Comparison of ENCODE assay signal across 8 mouse cellular contexts in the genomic region with DNA sequence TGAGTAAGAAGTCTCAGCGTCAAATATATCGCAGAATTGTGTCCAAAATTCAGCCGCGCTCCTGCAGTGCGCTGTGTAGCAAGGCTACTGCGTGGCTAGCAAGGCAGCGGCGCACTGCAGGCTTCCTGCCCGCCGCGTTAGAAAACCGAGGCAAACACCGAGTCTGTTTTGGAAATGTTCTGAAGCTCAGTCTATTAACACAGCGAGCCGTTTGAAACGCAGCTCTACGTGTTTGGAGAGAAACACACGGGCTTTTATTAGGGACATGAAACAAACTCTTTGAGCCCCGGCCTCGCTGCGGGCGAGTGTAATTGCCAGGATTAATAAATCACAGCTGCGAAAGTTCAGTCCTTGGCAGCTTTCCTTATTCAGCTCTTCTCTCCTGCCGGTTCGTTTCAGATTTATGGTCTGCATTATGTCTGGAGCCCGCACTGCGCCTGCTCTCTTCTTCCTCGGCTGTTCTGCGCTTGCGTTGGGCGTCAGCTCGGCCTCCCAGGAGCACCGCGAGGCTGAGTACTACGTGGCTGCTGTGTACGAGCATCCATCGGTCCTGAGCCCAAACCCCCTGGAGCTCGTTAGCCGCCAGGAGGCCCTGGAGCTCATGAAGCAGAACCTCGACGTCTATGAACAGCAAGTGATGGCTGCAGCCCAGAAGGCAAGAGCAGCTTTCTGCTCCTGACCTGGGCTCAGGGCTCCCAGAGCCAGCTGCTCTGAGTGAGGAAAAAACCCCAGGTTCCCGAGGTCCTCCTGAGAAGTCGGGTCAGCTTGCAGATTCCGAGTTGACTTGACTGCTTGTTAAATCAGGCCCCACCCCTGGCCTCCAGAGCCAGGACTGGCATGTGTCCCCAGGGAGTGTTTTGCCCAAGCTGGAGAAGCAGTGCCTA. TPM values are rescaled to one million over a fixed set of nuclear protein-coding genes. Genes with fewer than 3 reads are reported as not detected.
A peak's percentile ranks its signal among the peaks of the same experiment; 100 is the strongest.
DNase-seq lines count a peak whose midpoint lies in the region; ATAC-seq and TF ChIP-seq lines count a peak whose summit lies in the region.

No protein-coding gene starts in this region.

- DNase-seq in CD4-positive, CD25-positive, alpha-beta regulatory T cell, adult 2 months (ENCODE audit: low read depth, low spot score) = peak; percentile 88
- peak; percentile 82 for DNase-seq in heart, postnatal 0 days (ENCODE audit: low spot score)
- peak; percentile 87 to 94 for DNase-seq in kidney, postnatal 25 days
- DNase-seq in naive thymus-derived CD4-positive, alpha-beta T cell, adult 2 months (ENCODE audit: low read depth) = peak; percentile 86

- H3K27me3 ChIP-seq in forebrain, embryonic 13.5 days = no peaks in the 10 kb centered on the region
- no peaks in the 10 kb centered on the region for H3K27me3 ChIP-seq in heart, postnatal 0 days (ENCODE audit: control insufficient read depth, insufficient read depth, low read length)
- 0 out of 2 replicates have a peak, but pooled peaks cover 5% of the 10 kb centered on the region for H3K27me3 ChIP-seq in liver, embryonic 12.5 days (replicated peaks)
- no peaks in the 10 kb centered on the region for H3K27me3 ChIP-seq in stomach, embryonic 15.5 days (replicated peaks)

- peak overlapping the region; percentile 59 for H3K4me2 ChIP-seq in forebrain, embryonic 13.5 days
- H3K4me2 ChIP-seq in heart, postnatal 0 days (ENCODE audit: low read depth, low read length) = peak overlapping the region; percentile 57
- peak overlapping the region; percentile 71 for H3K4me2 ChIP-seq in liver, embryonic 12.5 days
- H3K4me2 ChIP-seq in stomach, embryonic 15.5 days = peak overlapping the region; percentile 54

- no peak for TF ChIP-seq EP300 in heart, postnatal 0 days (IDR thresholded peaks at IDR 0.05; ENCODE audit: low read depth)

- H3K9me3 ChIP-seq in forebrain, embryonic 13.5 days (replicated peaks) = no peaks in the 10 kb centered on the region
- H3K9me3 ChIP-seq in heart, postnatal 0 days (replicated peaks; ENCODE audit: control insufficient read depth, low read length) = no peaks in the 10 kb centered on the region
- no peaks in the 10 kb centered on the region for H3K9me3 ChIP-seq in liver, embryonic 12.5 days (replicated peaks)
- no peaks in the 10 kb centered on the region for H3K9me3 ChIP-seq in stomach, embryonic 15.5 days

- peak overlapping the region; percentile 99 for H3K27ac ChIP-seq in forebrain, embryonic 13.5 days
- peak overlapping the region; percentile 92 for H3K27ac ChIP-seq in heart, postnatal 0 days (ENCODE audit: low read depth)
- H3K27ac ChIP-seq in liver, embryonic 12.5 days = peak overlapping the region; percentile 67
- H3K27ac ChIP-seq in stomach, embryonic 15.5 days = peak overlapping the region; percentile 97

- H3K4me1 ChIP-seq in forebrain, embryonic 13.5 days = peaks cover 65% of the 10 kb centered on the region
- peaks cover 61% of the 10 kb centered on the region for H3K4me1 ChIP-seq in heart, postnatal 0 days (ENCODE audit: control insufficient read depth, insufficient read depth)
- peaks cover 55% of the 10 kb centered on the region for H3K4me1 ChIP-seq in liver, embryonic 12.5 days
- peaks cover 41% of the 10 kb centered on the region for H3K4me1 ChIP-seq in stomach, embryonic 15.5 days

- ATAC-seq in cerebellum, adult (ENCODE audit: insufficient number of reproducible peaks, low FRiP score, low TSS enrichment) = peak; percentile 88
- ATAC-seq in forebrain, embryonic 13.5 days = peak; percentile 91
- peak; percentile 64 for ATAC-seq in heart, postnatal 0 days (ENCODE audit: insufficient read depth, low read depth)
- ATAC-seq in liver, embryonic 12.5 days = peak; percentile 69
- ATAC-seq in stomach, embryonic 15.5 days (ENCODE audit: insufficient read depth, low FRiP score, low read depth) = peak; percentile 89

- H3K4me3 ChIP-seq in forebrain, embryonic 13.5 days = peak overlapping the region; percentile 35
- H3K4me3 ChIP-seq in heart, postnatal 0 days (ENCODE audit: low read depth, low read length) = peak overlapping the region; percentile 37
- peak overlapping the region; percentile 51 for H3K4me3 ChIP-seq in liver, embryonic 12.5 days
- H3K4me3 ChIP-seq in stomach, embryonic 15.5 days (replicated peaks) = peak overlapping the region; percentile 33

- H3K36me3 ChIP-seq in forebrain, embryonic 13.5 days (ENCODE audit: poor library complexity, severe bottlenecking) = no peaks in the 10 kb centered on the region; the same call in 1 of the 2 replicates
- H3K36me3 ChIP-seq in heart, postnatal 0 days (replicated peaks; ENCODE audit: control insufficient read depth, insufficient read depth, low read length) = peaks cover 2% of the 10 kb centered on the region
- H3K36me3 ChIP-seq in liver, embryonic 12.5 days = peaks cover 5% of the 10 kb centered on the region
- H3K36me3 ChIP-seq in stomach, embryonic 15.5 days = peaks cover 3% of the 10 kb centered on the region; the same call in 1 of the 2 replicates

- peak overlapping the region; percentile 62 for H3K9ac ChIP-seq in forebrain, embryonic 13.5 days
- peak overlapping the region; percentile 58 for H3K9ac ChIP-seq in heart, postnatal 0 days (replicated peaks; ENCODE audit: low read depth, low read length)
- peak overlapping the region; percentile 47 for H3K9ac ChIP-seq in liver, embryonic 12.5 days
- H3K9ac ChIP-seq in stomach, embryonic 15.5 days = peak overlapping the region; percentile 24; the same call in 1 of the 2 replicates

- peak; percentile 26; the same call in 1 of the 2 replicates for TF ChIP-seq CTCF in heart, postnatal 0 days (IDR thresholded peaks at IDR 0.05; ENCODE audit: low read depth)

- WGBS in forebrain, embryonic 13.5 days = 4% methylated on average over 44 of the region's 44 CpGs
- 7% methylated on average over 44 of the region's 44 CpGs for WGBS in heart, postnatal 0 days
- 13% methylated on average over 44 of the region's 44 CpGs for WGBS in liver, embryonic 12.5 days (ENCODE audit: insufficient replicate concordance)
- WGBS in stomach, embryonic 15.5 days = 3% methylated on average over 44 of the region's 44 CpGs

RNA-seq across cellular contexts. Expression of gene Hacl1, which starts 20.8 kb away (rescaled TPM):
- polyA plus RNA-seq in forebrain, embryonic 13.5 days (2015; fragmentation: Nextera tagmentation; extraction: Ambion mirVana) = 7.7 and 8.9 TPM in 2 replicates
- 22.4 and 25.5 TPM in 2 replicates for total RNA-seq in heart, postnatal 0 days (2014; rRNA removed; ENCODE audit: low replicate concordance)
- 9.2 and 12.2 TPM in 2 replicates for polyA plus RNA-seq in heart, postnatal 0 days (2015; fragmentation: Nextera tagmentation; extraction: Ambion mirVana)
- polyA plus RNA-seq in liver, embryonic 12.5 days (2016; fragmentation: Nextera tagmentation; extraction: Ambion mirVana) = 7.4 and 9.8 TPM in 2 replicates
- 13.0 and 13.8 TPM in 2 replicates for polyA plus RNA-seq in stomach, embryonic 15.5 days (2015; fragmentation: Nextera tagmentation; extraction: Ambion mirVana)

RNA-seq across cellular contexts. Expression of gene Btd, which starts 21.1 kb away (rescaled TPM):
- polyA plus RNA-seq in forebrain, embryonic 13.5 days (2015; fragmentation: Nextera tagmentation; extraction: Ambion mirVana) = 12.5 and 12.7 TPM in 2 replicates
- total RNA-seq in heart, postnatal 0 days (2014; rRNA removed; ENCODE audit: low replicate concordance) = 29.0 and 43.1 TPM in 2 replicates
- 14.6 and 15.0 TPM in 2 replicates for polyA plus RNA-seq in heart, postnatal 0 days (2015; fragmentation: Nextera tagmentation; extraction: Ambion mirVana)
- 8.8 and 9.6 TPM in 2 replicates for polyA plus RNA-seq in liver, embryonic 12.5 days (2016; fragmentation: Nextera tagmentation; extraction: Ambion mirVana)
- polyA plus RNA-seq in stomach, embryonic 15.5 days (2015; fragmentation: Nextera tagmentation; extraction: Ambion mirVana) = 27.5 and 27.6 TPM in 2 replicates

RNA-seq across cellular contexts. Expression of gene Gm49387, which starts 21.2 kb away (rescaled TPM):
- polyA plus RNA-seq in forebrain, embryonic 13.5 days (2015; fragmentation: Nextera tagmentation; extraction: Ambion mirVana) = not detected in 2 replicates
- total RNA-seq in heart, postnatal 0 days (2014; rRNA removed; ENCODE audit: low replicate concordance) = not detected in 2 replicates
- polyA plus RNA-seq in heart, postnatal 0 days (2015; fragmentation: Nextera tagmentation; extraction: Ambion mirVana) = 1.7 and 1.9 TPM in 2 replicates
- 0.37 and 1.3 TPM in 2 replicates for polyA plus RNA-seq in liver, embryonic 12.5 days (2016; fragmentation: Nextera tagmentation; extraction: Ambion mirVana)
- polyA plus RNA-seq in stomach, embryonic 15.5 days (2015; fragmentation: Nextera tagmentation; extraction: Ambion mirVana) = not detected in 2 replicates

Comparison
In these comparisons a context has a peak if more than half of its experiments do, and no peak if none do; other contexts are left out.
1. Peak in every context shown above with its lines: DNase-seq, ATAC-seq, H3K4me3 ChIP-seq and H3K27ac ChIP-seq.